ENCODE assay signal across 8 mouse cellular contexts in the genomic region with DNA sequence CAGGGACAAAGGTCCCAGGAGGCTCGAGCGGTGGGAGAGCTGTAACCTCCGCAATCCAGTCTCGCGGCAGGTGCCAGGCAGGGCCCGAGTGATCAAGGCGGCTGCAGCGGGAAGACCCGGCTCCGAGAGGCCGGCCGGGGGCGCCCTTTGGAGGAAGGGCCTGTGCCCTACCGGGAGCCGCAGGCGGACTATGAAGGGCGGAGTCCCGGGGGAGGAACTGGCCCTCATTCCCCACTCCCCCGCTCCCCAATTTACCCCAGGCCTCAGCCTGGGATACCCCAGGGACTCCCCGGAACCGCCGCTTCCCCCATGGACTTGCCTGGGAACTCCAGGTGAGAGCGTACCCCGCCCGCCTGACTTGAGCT. TPM values are rescaled to one million over a fixed set of nuclear protein-coding genes. Genes with fewer than 3 reads are reported as not detected.
A peak's percentile ranks its signal among the peaks of the same experiment; 100 is the strongest.
DNase-seq lines count a peak whose midpoint lies in the region; ATAC-seq and TF ChIP-seq lines count a peak whose summit lies in the region.

No protein-coding gene starts in this region.

- 1% methylated on average over 22 of the region's 25 CpGs for WGBS in heart, embryonic 10.5 days
- under 1% methylated on average over 25 of the region's 25 CpGs for WGBS in heart, embryonic 16.5 days
- 0% methylated on average over 25 of the region's 25 CpGs for WGBS in liver, embryonic 15.5 days (ENCODE audit: insufficient replicate concordance)
- under 1% methylated on average over 24 of the region's 25 CpGs for WGBS in small intestine, adult 2 months

- DNase-seq in heart, embryonic 10.5 days (ENCODE audit: low spot score) = no peak
- DNase-seq in heart, postnatal 36 days = no peak
- peak; percentile 39 for DNase-seq in brain, embryonic 14.5 days (ENCODE audit: low read depth)
- no peak for DNase-seq in layer of hippocampus, adult 18-20 months (ENCODE audit: low spot score in 2 of 2)

- no peaks in the 10 kb centered on the region for H3K9me3 ChIP-seq in heart, embryonic 10.5 days
- no peaks in the 10 kb centered on the region for H3K9me3 ChIP-seq in heart, embryonic 16.5 days (replicated peaks; ENCODE audit: control insufficient read depth, low read length)
- no peaks in the 10 kb centered on the region for H3K9me3 ChIP-seq in liver, embryonic 15.5 days (replicated peaks)

- H3K9ac ChIP-seq in heart, embryonic 16.5 days (ENCODE audit: low read length) = peak overlapping the region; percentile 96
- H3K9ac ChIP-seq in liver, embryonic 15.5 days = peak overlapping the region; percentile 94

- intact Hi-C loops in heart, postnatal 36 days (cut with DNase I) = loop anchor here (2.0 to 10.0 kb wide), 4 partner anchors 23 to 447 kb away; a partner anchor contains a TSS

- TF ChIP-seq CTCF in C2C12 (IDR thresholded peaks at IDR 0.05; ENCODE audit: control insufficient read depth, insufficient read depth, insufficient read length) = no peak
- TF ChIP-seq CTCF in brain, embryonic 14.5 days (IDR thresholded peaks at IDR 0.05; ENCODE audit: borderline replicate concordance, extremely low read depth, insufficient read depth, insufficient read length) = no peak
- TF ChIP-seq CTCF in small intestine, adult 2 months (IDR thresholded peaks at IDR 0.05; ENCODE audit: extremely low read depth, insufficient read length, insufficient replicate concordance, low read depth, low read length) = no peak

- H3K79me2 ChIP-seq in C2C12 (ENCODE audit: control insufficient read depth, insufficient read depth) = peaks cover 45% of the 10 kb centered on the region

- H3ac ChIP-seq in C2C12 (ENCODE audit: control insufficient read depth, insufficient read length, low read depth) = peak overlapping the region; percentile 89

- peak overlapping the region; percentile 85 for H3K4me2 ChIP-seq in heart, embryonic 16.5 days (ENCODE audit: low read depth, low read length)
- peak overlapping the region; percentile 94 for H3K4me2 ChIP-seq in liver, embryonic 15.5 days

- H3K36me3 ChIP-seq in heart, embryonic 10.5 days = peaks cover 54% of the 10 kb centered on the region
- peaks cover 49% of the 10 kb centered on the region for H3K36me3 ChIP-seq in C2C12 (ENCODE audit: control insufficient read depth, insufficient read depth)
- H3K36me3 ChIP-seq in heart, embryonic 16.5 days (ENCODE audit: control insufficient read depth, insufficient read depth) = peaks cover 45% of the 10 kb centered on the region
- H3K36me3 ChIP-seq in liver, embryonic 15.5 days (replicated peaks) = peaks cover 59% of the 10 kb centered on the region
- H3K36me3 ChIP-seq in small intestine, adult 2 months (ENCODE audit: control insufficient read depth, insufficient read depth, low read length) = peaks cover 39% of the 10 kb centered on the region

- peaks cover 20% of the 10 kb centered on the region for H3K79me3 ChIP-seq in C2C12 (ENCODE audit: low read depth)

- peak; percentile 15 for ATAC-seq in heart, embryonic 16.5 days (replicated peaks; ENCODE audit: extremely low read depth, insufficient read depth, low FRiP score)
- ATAC-seq in liver, embryonic 15.5 days (ENCODE audit: insufficient read depth) = peak; percentile 32

- H3K4me1 ChIP-seq in heart, embryonic 10.5 days = peaks cover 8% of the 10 kb centered on the region
- H3K4me1 ChIP-seq in heart, embryonic 16.5 days (ENCODE audit: control insufficient read depth, insufficient read depth, low read length) = peaks cover 10% of the 10 kb centered on the region
- peaks cover 45% of the 10 kb centered on the region for H3K4me1 ChIP-seq in liver, embryonic 15.5 days (replicated peaks)
- peaks cover 11% of the 10 kb centered on the region; the same call in 1 of the 2 replicates for H3K4me1 ChIP-seq in small intestine, adult 2 months (ENCODE audit: control insufficient read depth, insufficient read depth, insufficient read length, low read length)

- H3K27me3 ChIP-seq in heart, embryonic 10.5 days (ENCODE audit: insufficient read depth, poor library complexity, severe bottlenecking) = no peaks in the 10 kb centered on the region
- no peaks in the 10 kb centered on the region for H3K27me3 ChIP-seq in C2C12 (ENCODE audit: control insufficient read depth, insufficient read depth, insufficient read length)
- H3K27me3 ChIP-seq in heart, embryonic 16.5 days (ENCODE audit: control insufficient read depth, insufficient read depth, low read length) = no peaks in the 10 kb centered on the region
- no peaks in the 10 kb centered on the region for H3K27me3 ChIP-seq in liver, embryonic 15.5 days
- H3K27me3 ChIP-seq in small intestine, adult 2 months (ENCODE audit: control insufficient read depth, insufficient read depth, low read length) = no peaks in the 10 kb centered on the region

- TF ChIP-seq POLR2A in brain, embryonic 14.5 days (IDR thresholded peaks at IDR 0.05; ENCODE audit: borderline replicate concordance, extremely low read depth, insufficient read depth, insufficient read length, poor library complexity, severe bottlenecking) = no peak
- TF ChIP-seq POLR2A in small intestine, adult 2 months (IDR thresholded peaks at IDR 0.05; ENCODE audit: low read depth, low read length) = no peak

- H3K27ac ChIP-seq in heart, embryonic 10.5 days = peak overlapping the region; percentile 97
- H3K27ac ChIP-seq in heart, embryonic 16.5 days (ENCODE audit: low read length) = peak overlapping the region; percentile 99
- peak overlapping the region; percentile 96 for H3K27ac ChIP-seq in liver, embryonic 15.5 days (replicated peaks)
- H3K27ac ChIP-seq in small intestine, adult 2 months (ENCODE audit: insufficient read depth, low read depth, low read length) = peak overlapping the region; percentile 88

- peak overlapping the region; percentile 92 for H3K4me3 ChIP-seq in heart, embryonic 10.5 days
- H3K4me3 ChIP-seq in C2C12 (ENCODE audit: insufficient read depth, poor library complexity, severe bottlenecking) = peak overlapping the region; percentile 57
- H3K4me3 ChIP-seq in heart, embryonic 16.5 days (ENCODE audit: low read length) = peak overlapping the region; percentile 91
- peak overlapping the region; percentile 83 for H3K4me3 ChIP-seq in liver, embryonic 15.5 days (replicated peaks)
- H3K4me3 ChIP-seq in small intestine, adult 2 months (ENCODE audit: low read depth, low read length) = peak overlapping the region; percentile 94

TF ChIP-seq in C2C12, 6 proteins besides CTCF, POLR2A, EP300 and RAD21 (continues in another document):
- no peak for TF ChIP-seq CEBPB (IDR thresholded peaks at IDR 0.05; ENCODE audit: low read depth)
- TF ChIP-seq MAX (IDR thresholded peaks at IDR 0.05) = no peak
- no peak for TF ChIP-seq USF1 (IDR thresholded peaks at IDR 0.05; ENCODE audit: low read depth)
- TF ChIP-seq FOSL1 (IDR thresholded peaks at IDR 0.05; ENCODE audit: insufficient read depth, low read length, poor library complexity, severe bottlenecking) = no peak

RNA-seq across cellular contexts. Expression of a gene that starts 7.4 kb away (rescaled TPM):
- polyA plus RNA-seq in heart, embryonic 10.5 days (2016; fragmentation: Nextera tagmentation; extraction: Ambion mirVana) = 6.4 and 13.0 TPM in 2 replicates
- 10 to 100 TPM; 32.2 to 35.0 TPM for total RNA-seq in heart, postnatal 36 days (2021)
- polyA plus RNA-seq in C2C12 (2012; fragmentation: generic; extraction: Trizol) = 20.9 TPM
- polyA plus RNA-seq in brain, embryonic 14.5 days (2012; rRNA removed) = 20.6 and 47.0 TPM in 2 replicates
- 8.3 and 8.9 TPM in 2 replicates for polyA plus RNA-seq in heart, embryonic 16.5 days (2015; fragmentation: Nextera tagmentation; extraction: Ambion mirVana)
- 5.5 and 5.6 TPM in 2 replicates for polyA plus RNA-seq in liver, embryonic 15.5 days (2015; fragmentation: Nextera tagmentation; extraction: Ambion mirVana)
- 26.4 and 41.8 TPM in 2 replicates for polyA plus RNA-seq in small intestine, adult 2 months (2012; rRNA removed)
- total RNA-seq in layer of hippocampus, adult 18-20 months (2021) = 10 to 100 TPM; 55.7 to 58.5 TPM

RNA-seq across cellular contexts. Expression of a gene that starts 12.2 kb away (rescaled TPM):
- polyA plus RNA-seq in heart, embryonic 10.5 days (2016; fragmentation: Nextera tagmentation; extraction: Ambion mirVana) = 35.6 and 42.2 TPM in 2 replicates
- total RNA-seq in heart, postnatal 36 days (2021) = 10 to 100 TPM; 25.8 to 28.1 TPM
- 28.6 TPM for polyA plus RNA-seq in C2C12 (2012; fragmentation: generic; extraction: Trizol)
- 73.5 and 104 TPM in 2 replicates for polyA plus RNA-seq in brain, embryonic 14.5 days (2012; rRNA removed)
- polyA plus RNA-seq in heart, embryonic 16.5 days (2015; fragmentation: Nextera tagmentation; extraction: Ambion mirVana) = 31.6 and 31.8 TPM in 2 replicates
- 19.8 and 22.4 TPM in 2 replicates for polyA plus RNA-seq in liver, embryonic 15.5 days (2015; fragmentation: Nextera tagmentation; extraction: Ambion mirVana)
- 30.3 and 81.2 TPM in 2 replicates for polyA plus RNA-seq in small intestine, adult 2 months (2012; rRNA removed)
- total RNA-seq in layer of hippocampus, adult 18-20 months (2021) = 10 to 100 TPM; 27.4 to 30.4 TPM

RNA-seq across cellular contexts. Expression of a gene that starts 22.7 kb away (rescaled TPM):
- 6.6 and 7.0 TPM in 2 replicates for polyA plus RNA-seq in heart, embryonic 10.5 days (2016; fragmentation: Nextera tagmentation; extraction: Ambion mirVana)
- 1 to 10 TPM; 1.4 to 1.7 TPM for total RNA-seq in heart, postnatal 36 days (2021)
- 3.7 TPM for polyA plus RNA-seq in C2C12 (2012; fragmentation: generic; extraction: Trizol)
- 14.0 and 14.5 TPM in 2 replicates for polyA plus RNA-seq in brain, embryonic 14.5 days (2012; rRNA removed)
- 3.6 and 4.3 TPM in 2 replicates for polyA plus RNA-seq in heart, embryonic 16.5 days (2015; fragmentation: Nextera tagmentation; extraction: Ambion mirVana)
- polyA plus RNA-seq in liver, embryonic 15.5 days (2015; fragmentation: Nextera tagmentation; extraction: Ambion mirVana) = 2.1 TPM in 2 replicates
- polyA plus RNA-seq in small intestine, adult 2 months (2012; rRNA removed) = 2.0 and 2.9 TPM in 2 replicates
- total RNA-seq in layer of hippocampus, adult 18-20 months (2021) = 1 to 10 TPM; 6.0 to 6.5 TPM

RNA-seq across cellular contexts. Expression of a gene that starts 40.2 kb away (rescaled TPM):
- polyA plus RNA-seq in heart, embryonic 10.5 days (2016; fragmentation: Nextera tagmentation; extraction: Ambion mirVana) = 47.4 and 56.4 TPM in 2 replicates
- total RNA-seq in heart, postnatal 36 days (2021) = 10 to 100 TPM; 52.1 to 58.8 TPM
- 24.1 TPM for polyA plus RNA-seq in C2C12 (2012; fragmentation: generic; extraction: Trizol)
- polyA plus RNA-seq in brain, embryonic 14.5 days (2012; rRNA removed) = 18.6 and 44.1 TPM in 2 replicates
- 27.7 and 29.8 TPM in 2 replicates for polyA plus RNA-seq in heart, embryonic 16.5 days (2015; fragmentation: Nextera tagmentation; extraction: Ambion mirVana)
- 15.0 and 18.9 TPM in 2 replicates for polyA plus RNA-seq in liver, embryonic 15.5 days (2015; fragmentation: Nextera tagmentation; extraction: Ambion mirVana)
- polyA plus RNA-seq in small intestine, adult 2 months (2012; rRNA removed) = 22.6 and 52.6 TPM in 2 replicates
- 100 to 1,000 TPM; 103 to 108 TPM for total RNA-seq in layer of hippocampus, adult 18-20 months (2021)

RNA-seq across cellular contexts. Expression of a gene that starts 47.8 kb away (rescaled TPM):
- 9.4 and 10.0 TPM in 2 replicates for polyA plus RNA-seq in heart, embryonic 10.5 days (2016; fragmentation: Nextera tagmentation; extraction: Ambion mirVana)
- total RNA-seq in heart, postnatal 36 days (2021) = 10 to 100 TPM; 10.3 to 10.5 TPM
- polyA plus RNA-seq in C2C12 (2012; fragmentation: generic; extraction: Trizol) = 14.9 TPM
- polyA plus RNA-seq in brain, embryonic 14.5 days (2012; rRNA removed) = 15.5 and 19.2 TPM in 2 replicates
- 8.7 and 9.2 TPM in 2 replicates for polyA plus RNA-seq in heart, embryonic 16.5 days (2015; fragmentation: Nextera tagmentation; extraction: Ambion mirVana)
- 5.2 and 5.5 TPM in 2 replicates for polyA plus RNA-seq in liver, embryonic 15.5 days (2015; fragmentation: Nextera tagmentation; extraction: Ambion mirVana)
- polyA plus RNA-seq in small intestine, adult 2 months (2012; rRNA removed) = 5.4 and 9.5 TPM in 2 replicates
- 1 to 10 TPM; 7.6 to 9.2 TPM for total RNA-seq in layer of hippocampus, adult 18-20 months (2021)
